Mouse (Mus musculus): ENCODE measurements at regions not wholly inside any gene's neighbourhood (a gene's known extent, or its start where the extent isn't known, plus 50 kb on each side); places are given as distances from the start of the nearest gene placed in this dataset.

DNA sequence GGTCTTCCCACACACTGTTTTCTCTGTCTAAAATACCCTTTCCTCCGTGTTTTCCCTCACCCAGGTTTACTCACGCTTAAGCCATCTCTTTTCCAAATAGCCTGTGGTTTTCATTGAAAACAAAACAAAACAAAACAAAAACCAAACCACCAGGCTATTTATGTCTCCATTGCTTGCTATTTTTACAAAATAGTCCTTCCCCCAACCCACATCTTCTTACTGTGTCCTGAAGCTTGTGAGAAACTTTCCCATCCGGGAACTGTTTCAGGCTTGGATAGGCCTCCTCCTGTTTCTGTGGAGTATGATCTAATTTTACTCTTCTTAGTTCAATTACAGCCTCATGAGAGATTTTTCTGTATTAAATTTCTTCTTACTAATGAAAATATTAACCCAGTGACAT lies 486.2 kb upstream of the Nr5a2 start:
- no peaks in the 10 kb centered on the region for H3K9me3 ChIP-seq (ENCODE audit: control insufficient read depth)
- no peak overlapping the region for H3K4me3 ChIP-seq (ENCODE audit: low read depth, low read length)
- H3K4me2 ChIP-seq (replicated peaks; ENCODE audit: low read depth) = no peak overlapping the region
- H3K9ac ChIP-seq (ENCODE audit: low read depth, low read length) = no peak overlapping the region
- no peaks in the 10 kb centered on the region for H3K36me3 ChIP-seq (ENCODE audit: control insufficient read depth, insufficient read depth)
- H3K27ac ChIP-seq (ENCODE audit: low read depth, low read length) = no peak overlapping the region
- no peak for ATAC-seq
- no peaks in the 10 kb centered on the region for H3K27me3 ChIP-seq (replicated peaks; ENCODE audit: control insufficient read depth, insufficient read depth, low read length)
- 70% methylated on average over 3 of the region's 3 CpGs for WGBS
- no peak for TF ChIP-seq CTCF (IDR thresholded peaks at IDR 0.05; ENCODE audit: low read depth)
- no peaks in the 10 kb centered on the region for H3K4me1 ChIP-seq (replicated peaks; ENCODE audit: control insufficient read depth, insufficient read depth, low read length)

DNA sequence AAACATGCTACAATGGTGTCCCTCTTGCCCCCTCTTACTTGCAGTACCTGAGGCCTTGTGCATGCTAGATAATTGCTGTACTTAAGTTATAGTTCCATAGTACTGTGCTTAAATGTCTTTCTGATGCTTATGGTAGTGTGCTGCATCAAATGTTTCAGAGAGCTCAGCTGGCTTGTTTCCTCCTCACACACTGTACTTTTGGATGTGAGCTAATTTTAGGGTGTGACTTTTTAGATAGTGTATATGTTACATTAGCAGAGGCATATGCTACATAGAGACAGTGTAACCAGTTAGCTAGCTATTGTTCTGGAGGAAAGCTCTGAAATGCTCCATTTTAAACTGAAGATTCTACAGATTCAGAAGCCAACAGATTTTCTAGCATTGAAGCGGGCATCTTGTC lies 467.9 kb upstream of the Nr5a2 start:
- WGBS = 97% methylated on average over 1 of the region's 1 CpGs
- no peak for TF ChIP-seq CTCF (IDR thresholded peaks at IDR 0.05; ENCODE audit: low read depth)
- no peaks in the 10 kb centered on the region for H3K36me3 ChIP-seq (ENCODE audit: control insufficient read depth, insufficient read depth)

DNA sequence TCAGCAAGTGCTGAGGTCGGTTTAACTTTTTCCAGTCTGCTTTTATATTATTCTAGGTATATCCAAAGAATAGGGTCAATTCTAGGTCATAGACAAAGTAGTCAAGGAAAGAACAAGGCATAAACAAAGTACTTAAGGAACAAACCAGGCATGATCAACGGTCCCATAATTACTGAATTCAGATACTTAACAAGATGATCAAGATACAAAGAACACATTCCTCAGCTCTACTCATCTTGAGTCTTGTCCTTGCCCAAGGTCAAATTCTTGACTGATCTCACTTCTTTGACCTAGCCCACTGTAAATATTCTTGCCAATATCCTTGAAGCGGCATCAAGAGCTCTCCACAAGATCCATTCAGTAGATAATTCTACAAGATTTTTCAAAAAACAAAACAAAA lies 458.1 kb upstream of the Nr5a2 start:
- Histone ChIP-seq H3K9me3 (ENCODE audit: control insufficient read depth) (no peaks in the 10 kb centered on the region), H3K9ac (ENCODE audit: low read depth, low read length) (no peak overlapping the region), H3K27me3 (replicated peaks; ENCODE audit: control insufficient read depth, insufficient read depth, low read length) (no peaks in the 10 kb centered on the region), H3K4me2 (replicated peaks; ENCODE audit: low read depth) (no peak overlapping the region), H3K4me1 (replicated peaks; ENCODE audit: control insufficient read depth, insufficient read depth, low read length) (no peaks in the 10 kb centered on the region), H3K36me3 (ENCODE audit: control insufficient read depth, insufficient read depth) (no peaks in the 10 kb centered on the region), H3K4me3 (ENCODE audit: low read depth, low read length) (no peak overlapping the region), H3K27ac (ENCODE audit: low read depth, low read length) (no peak overlapping the region)
- no peak for ATAC-seq
- 83% methylated on average over 3 of the region's 3 CpGs for WGBS
- TF ChIP-seq CTCF (IDR thresholded peaks at IDR 0.05; ENCODE audit: low read depth) = no peak

More for the DNA sequence above, 467.9 kb upstream of the Nr5a2 start:
- no peak overlapping the region for H3K9ac ChIP-seq (ENCODE audit: low read depth, low read length)
- no peak overlapping the region for H3K4me2 ChIP-seq (replicated peaks; ENCODE audit: low read depth)
- no peak for ATAC-seq
- no peaks in the 10 kb centered on the region for H3K9me3 ChIP-seq (ENCODE audit: control insufficient read depth)
- H3K4me1 ChIP-seq (replicated peaks; ENCODE audit: control insufficient read depth, insufficient read depth, low read length) = no peaks in the 10 kb centered on the region
- no peaks in the 10 kb centered on the region for H3K27me3 ChIP-seq (replicated peaks; ENCODE audit: control insufficient read depth, insufficient read depth, low read length)
- H3K27ac ChIP-seq (ENCODE audit: low read depth, low read length) = no peak overlapping the region
- no peak overlapping the region for H3K4me3 ChIP-seq (ENCODE audit: low read depth, low read length)

DNA sequence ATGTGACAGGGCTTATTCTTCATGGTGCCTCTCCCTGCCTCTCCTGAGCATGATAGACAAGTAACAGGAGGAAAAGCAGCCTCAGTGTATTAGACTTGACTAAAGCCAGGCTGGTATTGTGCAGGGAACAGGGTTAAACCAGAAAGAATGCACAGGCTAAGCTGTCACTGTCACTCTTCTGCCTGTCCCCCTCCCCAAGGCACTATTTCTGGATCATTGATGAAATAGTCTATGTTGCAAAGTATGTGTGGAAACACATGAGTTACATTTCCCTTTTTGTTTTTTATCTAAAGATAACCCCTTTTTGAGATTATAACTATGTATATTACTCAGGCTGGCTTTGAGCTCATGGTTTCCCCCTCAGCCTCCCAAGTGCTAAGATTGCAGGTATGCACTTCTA lies 436.5 kb upstream of the Nr5a2 start:
- Histone ChIP-seq H3K27me3 (replicated peaks; ENCODE audit: control insufficient read depth, insufficient read depth, low read length) (no peaks in the 10 kb centered on the region), H3K4me1 (replicated peaks; ENCODE audit: control insufficient read depth, insufficient read depth, low read length) (no peaks in the 10 kb centered on the region), H3K27ac (ENCODE audit: low read depth, low read length) (no peak overlapping the region), H3K36me3 (ENCODE audit: control insufficient read depth, insufficient read depth) (no peaks in the 10 kb centered on the region), H3K4me3 (ENCODE audit: low read depth, low read length) (no peak overlapping the region), H3K4me2 (replicated peaks; ENCODE audit: low read depth) (no peak overlapping the region), H3K9me3 (ENCODE audit: control insufficient read depth) (no peaks in the 10 kb centered on the region), H3K9ac (ENCODE audit: low read depth, low read length) (no peak overlapping the region)
- no peak for TF ChIP-seq CTCF (IDR thresholded peaks at IDR 0.05; ENCODE audit: low read depth)
- no peak for ATAC-seq

DNA sequence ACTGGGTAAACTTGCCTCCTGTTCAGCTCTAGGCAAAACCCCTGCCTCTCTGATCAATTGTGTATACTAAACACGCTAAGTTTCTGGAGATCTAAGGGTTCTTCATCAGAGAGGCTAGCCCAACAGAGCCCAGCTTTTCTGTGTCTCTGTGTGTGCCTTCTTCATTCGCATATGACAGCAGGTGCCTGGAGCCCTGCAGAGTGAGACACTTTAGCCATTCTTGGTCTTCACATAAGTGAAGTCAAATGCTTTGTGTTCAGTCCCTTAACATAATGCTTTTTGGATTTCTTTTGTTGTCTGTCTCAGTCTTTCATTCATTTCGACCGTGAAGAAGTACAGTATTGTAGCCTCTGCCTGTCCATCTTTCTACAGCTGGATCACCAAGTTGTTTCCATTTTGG lies 427.3 kb upstream of the Nr5a2 start:
- Histone ChIP-seq H3K4me1 (replicated peaks; ENCODE audit: control insufficient read depth, insufficient read depth, low read length) (no peaks in the 10 kb centered on the region), H3K9me3 (ENCODE audit: control insufficient read depth) (no peaks in the 10 kb centered on the region), H3K4me2 (replicated peaks; ENCODE audit: low read depth) (no peak overlapping the region), H3K27ac (ENCODE audit: low read depth, low read length) (no peak overlapping the region), H3K27me3 (replicated peaks; ENCODE audit: control insufficient read depth, insufficient read depth, low read length) (no peaks in the 10 kb centered on the region), H3K36me3 (ENCODE audit: control insufficient read depth, insufficient read depth) (no peaks in the 10 kb centered on the region), H3K4me3 (ENCODE audit: low read depth, low read length) (no peak overlapping the region), H3K9ac (ENCODE audit: low read depth, low read length) (no peak overlapping the region)
- 66% methylated on average over 4 of the region's 4 CpGs for WGBS
- no peak for TF ChIP-seq CTCF (IDR thresholded peaks at IDR 0.05; ENCODE audit: low read depth)
- no peak for ATAC-seq

DNA sequence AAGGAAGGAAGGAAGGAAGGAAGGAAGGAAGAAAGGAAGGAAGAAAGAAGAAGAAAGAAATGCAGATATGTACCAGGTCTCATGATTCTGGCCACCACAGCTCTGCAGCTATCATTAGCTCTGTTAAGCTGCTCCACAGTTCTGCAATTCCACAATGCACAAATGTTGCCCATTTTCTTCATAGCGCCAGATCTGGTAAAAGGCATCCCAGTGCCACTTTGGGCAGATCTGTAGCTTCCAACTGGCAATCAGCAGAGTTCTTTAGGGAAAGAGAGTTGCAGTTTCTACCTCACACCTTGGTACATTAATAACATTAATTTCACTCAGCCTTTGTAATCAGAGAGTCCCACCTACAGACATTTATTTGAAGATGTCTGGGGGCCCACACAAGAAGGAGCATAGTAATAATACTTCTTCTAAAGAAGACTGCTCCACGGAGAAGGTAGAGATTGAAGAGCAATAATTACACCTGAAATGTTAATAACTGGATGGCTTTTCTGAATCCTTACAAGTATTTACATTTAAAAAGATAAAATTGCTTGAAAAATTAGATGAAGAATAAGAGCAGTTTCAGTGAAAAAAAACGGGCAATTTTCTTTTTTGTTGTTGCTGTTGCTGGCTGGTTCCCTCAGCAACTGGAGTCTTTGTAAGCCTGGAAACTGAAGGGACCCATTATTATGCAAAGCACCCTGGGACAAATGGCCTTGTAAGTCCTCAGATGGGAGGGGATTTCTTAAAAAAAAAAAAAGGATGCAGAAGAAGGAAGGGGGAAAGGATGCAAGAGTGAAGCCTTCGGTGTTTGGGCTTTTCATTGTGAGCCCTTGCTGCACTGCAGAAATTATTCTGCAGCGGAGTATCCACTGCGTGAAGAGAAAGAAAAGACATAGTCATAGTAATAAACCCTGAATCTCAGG lies 418.1 kb upstream of the Nr5a2 start:
- Histone ChIP-seq H3K4me1 (replicated peaks; ENCODE audit: control insufficient read depth, insufficient read depth, low read length) (no peaks in the 10 kb centered on the region), H3K9me3 (ENCODE audit: control insufficient read depth) (no peaks in the 10 kb centered on the region), H3K27me3 (replicated peaks; ENCODE audit: control insufficient read depth, insufficient read depth, low read length) (no peaks in the 10 kb centered on the region), H3K9ac (ENCODE audit: low read depth, low read length) (no peak overlapping the region), H3K36me3 (ENCODE audit: control insufficient read depth, insufficient read depth) (no peaks in the 10 kb centered on the region), H3K27ac (ENCODE audit: low read depth, low read length) (no peak overlapping the region), H3K4me2 (replicated peaks; ENCODE audit: low read depth) (no peak overlapping the region), H3K4me3 (ENCODE audit: low read depth, low read length) (no peak overlapping the region)
- no peak for TF ChIP-seq CTCF (IDR thresholded peaks at IDR 0.05; ENCODE audit: low read depth)
- ATAC-seq = no peak
- WGBS = 40% methylated on average over 6 of the region's 6 CpGs
